Mouse (Mus musculus) liver, postnatal 0 days (tissue): ENCODE data around the gene Aspscr1.

Experiments
- CTCF ChIP-seq: sonication (generic); IDR thresholded peaks from 2 replicates; pipeline ENCODE4 v1.5.1; 2016; ENCODE audit warnings: antibody characterized with exemption, low read depth
- EP300 ChIP-seq: IDR thresholded peaks from 2 replicates; pipeline ENCODE4 v1.6.1; 2016; ENCODE audit warnings: antibody characterized with exemption, low read depth, mild to moderate bottlenecking

DNA sequence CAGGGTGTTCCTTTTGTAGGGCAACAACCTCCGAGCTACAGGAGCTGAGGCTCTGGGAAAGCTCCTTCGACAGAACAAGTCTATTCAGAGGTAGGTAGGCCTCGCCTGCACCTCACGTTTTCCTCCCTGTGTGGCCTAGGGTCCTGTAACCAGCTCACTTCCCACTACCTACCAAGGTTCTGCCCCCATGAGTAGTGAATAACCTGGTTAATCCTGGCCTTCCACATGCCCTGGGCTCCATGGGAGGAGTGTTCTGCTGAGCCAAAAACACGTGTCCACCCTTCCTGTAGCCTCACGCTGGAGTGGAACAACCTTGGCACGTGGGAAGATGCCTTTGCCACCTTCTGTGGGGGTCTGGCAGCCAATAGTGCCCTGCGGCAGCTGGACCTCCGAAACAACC, 42.4 kb downstream of the Aspscr1 start:
- TF ChIP-seq CTCF (no peak), EP300 (no peak)
